Mouse (Mus musculus) monocyte, adult 2 months (primary cell): Measurements from ENCODE around the gene Ptk6.
A peak's percentile ranks its signal among the peaks of the same experiment; 100 is the strongest.
"Not testable (repeated sequence)": the region's sequence is repeated elsewhere in the genome, so short reads cannot be mapped to it uniquely, and the experiment has no call there.

ENCODE experiments used
- DNase-seq, 2 experiments: peaks; one replicate each; pipeline ENCODE4 v3.0.0; 2022; ENCODE audit warnings: low spot score in 2 of 2, low read depth in 1 of 2

The Ptk6 gene

GRCm38 (mm10) chr2:181219538-181220216 is 17.1 kb upstream of the Ptk6 start, which contains the start of gene Fndc11:
Fndc11 (plus strand) TSS chr2:181220013.
- peak in 1 of 2 experiments; percentile 37 for DNase-seq

GRCm38 (mm10) chr2:181218881-181219485 is 16.4 kb upstream of the Ptk6 start:
- DNase-seq = no peak

- no peak for DNase-seq
Measured at GRCm38 (mm10) chr2:181216037-181216436, 13.4 kb upstream of the Ptk6 start.

- DNase-seq = no peak
Measured at GRCm38 (mm10) chr2:181213021-181213445, 10.4 kb upstream of the Ptk6 start, which contains the start of gene Srms. Srms (minus strand) TSS chr2:181213185.

GRCm38 (mm10) chr2:181212389-181213020 is 9.9 kb upstream of the Ptk6 start:
- DNase-seq = no peak

- no peak for DNase-seq
Measured at GRCm38 (mm10) chr2:181206118-181206517, 3.5 kb upstream of the Ptk6 start.

GRCm38 (mm10) chr2:181205678-181206077 is 3.1 kb upstream of the Ptk6 start:
- no peak for DNase-seq

- DNase-seq = no peak
Measured at GRCm38 (mm10) chr2:181202886-181203285, 297 bp upstream of the Ptk6 start.

- DNase-seq = no peak
Measured at GRCm38 (mm10) chr2:181201606-181202005, 983 bp downstream of the Ptk6 start.

- no peak for DNase-seq
Measured at GRCm38 (mm10) chr2:181196628-181197300, 5.8 kb downstream of the Ptk6 start.

GRCm38 (mm10) chr2:181193044-181193443 is 9.5 kb downstream of the Ptk6 start:
- no peak for DNase-seq

- no peak for DNase-seq
Measured at GRCm38 (mm10) chr2:181191936-181192335, 10.7 kb downstream of the Ptk6 start.

GRCm38 (mm10) chr2:181191385-181191784 is 11.2 kb downstream of the Ptk6 start:
- not testable (repeated sequence) for DNase-seq

GRCm38 (mm10) chr2:181189321-181189720 is 13.3 kb downstream of the Ptk6 start:
- no peak for DNase-seq

- no peak for DNase-seq
Measured at GRCm38 (mm10) chr2:181188681-181189080, 13.9 kb downstream of the Ptk6 start.

GRCm38 (mm10) chr2:181187121-181188000 is 15.2 kb downstream of the Ptk6 start, which contains the start of gene Ppdpf:
Ppdpf (plus strand) TSS chr2:181187247.
- DNase-seq = peak; percentile 75 to 94

GRCm38 (mm10) chr2:181186635-181187034 is 16.0 kb downstream of the Ptk6 start:
- DNase-seq = peak; percentile 54 to 68

GRCm38 (mm10) chr2:181180898-181181297 is 21.7 kb downstream of the Ptk6 start:
- DNase-seq = no peak

- no peak for DNase-seq
Measured at GRCm38 (mm10) chr2:181178471-181178870, 24.1 kb downstream of the Ptk6 start.

GRCm38 (mm10) chr2:181178015-181178414 is 24.6 kb downstream of the Ptk6 start:
- DNase-seq = no peak
